Mouse (Mus musculus) myocyte (in vitro differentiated cells): ENCODE measurements around the gene Bdkrb1. TPM values are rescaled to one million over a fixed set of nuclear protein-coding genes. Genes with fewer than 3 reads are reported as not detected.
A peak's percentile ranks its signal among the peaks of the same experiment; 100 is the strongest.

Experiments
- H3K27me3 ChIP-seq: one replicate; pipeline ENCODE4 v1.6.1; 2011; ENCODE audit not compliant: control insufficient read depth, insufficient read depth, insufficient read length
- H3K36me3 ChIP-seq: one replicate; pipeline ENCODE4 v1.6.1; 2011; ENCODE audit not compliant: control insufficient read depth, insufficient read depth
- H3K4me2 ChIP-seq: one replicate; pipeline ENCODE4 v1.6.1; 2011; ENCODE audit warnings: low read depth, control low read depth
- H3K4me3 ChIP-seq: one replicate; pipeline ENCODE4 v1.5.1; 2011; ENCODE audit warnings: mild to moderate bottlenecking, control low read depth, moderate library complexity
- H3K79me2 ChIP-seq: one replicate; pipeline ENCODE4 v1.6.1; 2011; ENCODE audit not compliant: control insufficient read depth, insufficient read depth
- H3ac ChIP-seq: one replicate; pipeline ENCODE4 v1.6.1; 2011; ENCODE audit not compliant: control insufficient read depth, insufficient read length
- CEBPB ChIP-seq: IDR thresholded peaks from 2 replicates; pipeline ENCODE4 v1.6.1; 2011; ENCODE audit warnings: mild to moderate bottlenecking, moderate library complexity; ENCODE audit not compliant: poor library complexity, insufficient read depth, severe bottlenecking
- E2F4 ChIP-seq: IDR thresholded peaks from one replicate; pipeline ENCODE4 v1.6.1; 2011; ENCODE audit warnings: mild to moderate bottlenecking, control low read depth, moderate library complexity; ENCODE audit not compliant: insufficient read depth
- MAX ChIP-seq: IDR thresholded peaks from one replicate; pipeline ENCODE4 v1.6.1; 2011; ENCODE audit warnings: low read depth, mild to moderate bottlenecking, control low read depth
- MYOD1 ChIP-seq, 3 experiments: IDR thresholded peaks; one replicate each; pipeline ENCODE4 v1.6.1; 2011; ENCODE audit warnings: control low read depth in 2 of 3, low read depth in 2 of 3, mild to moderate bottlenecking in 2 of 3, moderate library complexity in 1 of 3; ENCODE audit not compliant: insufficient read length in 2 of 3, control insufficient read depth in 1 of 3
- MYOG ChIP-seq, 3 experiments: IDR thresholded peaks; one replicate each; pipeline ENCODE4 v1.6.1; 2011; ENCODE audit warnings: control low read depth in 2 of 3, low read depth in 2 of 3, mild to moderate bottlenecking in 2 of 3; ENCODE audit not compliant: insufficient read length in 2 of 3, control insufficient read depth in 1 of 3, insufficient read depth in 1 of 3
- POLR2A ChIP-seq: IDR thresholded peaks from one replicate; pipeline ENCODE4 v1.6.1; 2011; ENCODE audit warnings: low read depth, mild to moderate bottlenecking, control low read depth, moderate library complexity; ENCODE audit not compliant: insufficient read length
- POLR2AphosphoS2 ChIP-seq: IDR thresholded peaks from one replicate; pipeline ENCODE4 v1.6.1; 2011; ENCODE audit warnings: low read depth, control low read depth; ENCODE audit not compliant: insufficient read length
- REST ChIP-seq: IDR thresholded peaks from one replicate; pipeline ENCODE4 v1.6.1; 2011; ENCODE audit warnings: mild to moderate bottlenecking, control low read depth, moderate library complexity; ENCODE audit not compliant: insufficient read depth, insufficient read length
- SRF ChIP-seq: IDR thresholded peaks from one replicate; pipeline ENCODE4 v1.6.1; 2011; ENCODE audit warnings: low read depth; ENCODE audit not compliant: control insufficient read depth, insufficient read length
- TCF12 ChIP-seq: IDR thresholded peaks from one replicate; pipeline ENCODE4 v1.6.1; 2011; ENCODE audit warnings: mild to moderate bottlenecking, control low read depth; ENCODE audit not compliant: poor library complexity, insufficient read depth, severe bottlenecking
- TCF3 ChIP-seq: IDR thresholded peaks from one replicate; pipeline ENCODE4 v1.6.1; 2011; ENCODE audit warnings: low read depth, control low read depth; ENCODE audit not compliant: insufficient read length
- USF1 ChIP-seq: IDR thresholded peaks from one replicate; pipeline ENCODE4 v1.6.1; 2011; ENCODE audit warnings: low read depth, mild to moderate bottlenecking, control low read depth, moderate library complexity
- polyA plus RNA-seq: library from polyadenylated mRNA; unstranded; fragments of >200 nt; fragmentation: generic; extraction: Trizol; gene quantifications from one replicate; pipeline ENCODE4 v1.2.1, GENCODE M21; 2012; ENCODE audit warnings: missing spikeins

Gene Bdkrb1
- polyA plus RNA-seq, 1 experiment = 1.00 TPM

GRCm38 (mm10) chr12:105593471-105593870, 9.4 kb upstream of the Bdkrb1 start:
- TF ChIP-seq MAX (no peak), USF1 (no peak), TCF3 (no peak), REST (no peak), MYOG (IDR thresholded peaks at IDR 0.05; ENCODE audit: control insufficient read depth in 1 of 3, insufficient read depth in 1 of 3, insufficient read length in 2 of 3, low read depth in 2 of 3) (no peak), E2F4 (no peak), TCF12 (no peak), POLR2A (no peak), POLR2AphosphoS2 (no peak), MYOD1 (IDR thresholded peaks at IDR 0.05; ENCODE audit: control insufficient read depth in 1 of 3, insufficient read length in 2 of 3, low read depth in 2 of 3) (no peak), CEBPB (no peak), SRF (no peak)
- Histone ChIP-seq H3K79me2 (no peaks in the 10 kb centered on the region), H3K4me3 (no peak overlapping the region), H3K36me3 (no peaks in the 10 kb centered on the region), H3K27me3 (no peaks in the 10 kb centered on the region), H3K4me2 (no peak overlapping the region), H3ac (no peak overlapping the region)

GRCm38 (mm10) chr12:105597135-105597534, 5.8 kb upstream of the Bdkrb1 start:
- H3K4me3 ChIP-seq = no peak overlapping the region
- no peak overlapping the region for H3K4me2 ChIP-seq
- no peaks in the 10 kb centered on the region for H3K27me3 ChIP-seq
- TF ChIP-seq SRF = no peak
- no peak for TF ChIP-seq USF1
- TF ChIP-seq E2F4 = no peak
- no peak for TF ChIP-seq CEBPB
- no peak for TF ChIP-seq MAX
- TF ChIP-seq REST = no peak
- no peak for TF ChIP-seq POLR2A
- no peak for TF ChIP-seq TCF3
- no peak for TF ChIP-seq MYOG (IDR thresholded peaks at IDR 0.05; ENCODE audit: control insufficient read depth in 1 of 3, insufficient read depth in 1 of 3, insufficient read length in 2 of 3, low read depth in 2 of 3)
- no peak for TF ChIP-seq MYOD1 (IDR thresholded peaks at IDR 0.05; ENCODE audit: control insufficient read depth in 1 of 3, insufficient read length in 2 of 3, low read depth in 2 of 3)
- TF ChIP-seq TCF12 = no peak
- TF ChIP-seq POLR2AphosphoS2 = no peak
- H3K79me2 ChIP-seq = no peaks in the 10 kb centered on the region
- no peaks in the 10 kb centered on the region for H3K36me3 ChIP-seq
- no peak overlapping the region for H3ac ChIP-seq

- Histone ChIP-seq H3K36me3 (no peaks in the 10 kb centered on the region), H3K4me3 (no peak overlapping the region), H3K27me3 (no peaks in the 10 kb centered on the region), H3K4me2 (no peak overlapping the region), H3ac (no peak overlapping the region), H3K79me2 (no peaks in the 10 kb centered on the region)
- no peak for TF ChIP-seq POLR2AphosphoS2
- TF ChIP-seq E2F4 = no peak
Measured at GRCm38 (mm10) chr12:105598503-105598902, 4.4 kb upstream of the Bdkrb1 start.

GRCm38 (mm10) chr12:105599098-105599497, 3.8 kb upstream of the Bdkrb1 start:
- Histone ChIP-seq H3K4me2 (no peak overlapping the region), H3K79me2 (no peaks in the 10 kb centered on the region), H3K4me3 (no peak overlapping the region), H3ac (no peak overlapping the region), H3K27me3 (no peaks in the 10 kb centered on the region), H3K36me3 (no peaks in the 10 kb centered on the region)
- no peak for TF ChIP-seq TCF3
- no peak for TF ChIP-seq SRF
- no peak for TF ChIP-seq MYOG (IDR thresholded peaks at IDR 0.05; ENCODE audit: control insufficient read depth in 1 of 3, insufficient read depth in 1 of 3, insufficient read length in 2 of 3, low read depth in 2 of 3)

GRCm38 (mm10) chr12:105601586-105601985, 1.3 kb upstream of the Bdkrb1 start:
- no peaks in the 10 kb centered on the region for H3K27me3 ChIP-seq
- H3ac ChIP-seq = no peak overlapping the region
- no peak overlapping the region for H3K4me2 ChIP-seq
- TF ChIP-seq MYOG (IDR thresholded peaks at IDR 0.05; ENCODE audit: control insufficient read depth in 1 of 3, insufficient read depth in 1 of 3, insufficient read length in 2 of 3, low read depth in 2 of 3) (no peak), MYOD1 (IDR thresholded peaks at IDR 0.05; ENCODE audit: control insufficient read depth in 1 of 3, insufficient read length in 2 of 3, low read depth in 2 of 3) (peak in 1 of 3 experiments; percentile 28)
- no peaks in the 10 kb centered on the region for H3K36me3 ChIP-seq
- H3K4me3 ChIP-seq = no peak overlapping the region
- no peaks in the 10 kb centered on the region for H3K79me2 ChIP-seq
